Mouse (Mus musculus) myocyte (in vitro differentiated cells): ENCODE data around the gene Setd1b.

Experiments
- POLR2A ChIP-seq: IDR thresholded peaks from one replicate; pipeline ENCODE4 v1.6.1; 2011; ENCODE audit warnings: low read depth, mild to moderate bottlenecking, control low read depth, moderate library complexity; ENCODE audit not compliant: insufficient read length
- TCF12 ChIP-seq: IDR thresholded peaks from one replicate; pipeline ENCODE4 v1.6.1; 2011; ENCODE audit warnings: mild to moderate bottlenecking, control low read depth; ENCODE audit not compliant: poor library complexity, insufficient read depth, severe bottlenecking
- USF1 ChIP-seq: IDR thresholded peaks from one replicate; pipeline ENCODE4 v1.6.1; 2011; ENCODE audit warnings: low read depth, mild to moderate bottlenecking, control low read depth, moderate library complexity

DNA sequence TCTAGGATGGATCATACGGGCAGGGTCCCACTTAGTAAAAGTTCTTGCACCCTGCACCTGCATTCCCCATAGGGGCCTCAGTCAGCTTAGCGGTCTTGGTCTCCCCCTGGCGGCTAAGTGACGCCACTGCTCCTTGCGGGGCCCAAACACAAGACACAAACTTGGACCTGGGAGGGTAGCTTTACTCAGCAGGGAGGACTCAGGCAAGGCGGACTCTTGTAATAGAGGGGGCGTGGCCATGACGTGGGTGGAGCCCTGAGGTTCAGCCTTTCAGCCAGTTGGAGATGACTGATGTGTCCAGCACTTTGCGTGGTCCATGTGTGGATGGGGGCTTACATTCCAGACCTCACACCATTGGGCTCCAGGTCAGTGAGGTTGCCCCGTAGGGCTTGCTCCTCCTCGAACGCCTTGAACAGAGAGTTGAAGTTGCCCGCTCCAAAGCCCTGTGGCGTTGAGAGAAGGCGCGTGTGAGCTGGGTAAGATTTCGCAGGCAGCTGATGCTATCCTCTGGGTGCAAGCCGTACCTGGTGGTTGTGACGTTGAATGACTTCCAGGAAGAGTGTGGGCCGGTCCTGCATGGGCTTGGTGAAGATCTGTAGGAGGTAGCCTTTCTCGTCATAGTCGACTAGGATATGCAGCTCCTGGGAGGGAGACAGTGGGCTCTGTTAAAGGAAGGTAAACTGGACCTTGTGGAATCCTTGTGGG lies 29.8 kb downstream of the Setd1b start:
- TF ChIP-seq USF1 (no peak), TCF12 (no peak), POLR2A (no peak)
